Mouse (Mus musculus): Measurements from ENCODE around the gene Cers3.
A peak's percentile ranks its signal among the peaks of the same experiment; 100 is the strongest.

Gene Cers3

GRCm38 (mm10) chr7:66786476-66786875 lies 43.2 kb downstream of the Cers3 start:
- no peak for DNase-seq

GRCm38 (mm10) chr7:66787816-66788215 lies 44.5 kb downstream of the Cers3 start:
- no peak for DNase-seq

- peak; percentile 38 to 59 for DNase-seq
Observed at GRCm38 (mm10) chr7:66789860-66790748, 46.8 kb downstream of the Cers3 start.

GRCm38 (mm10) chr7:66791022-66791421 lies 47.7 kb downstream of the Cers3 start:
- DNase-seq, result no peak

- DNase-seq, result no peak
Observed at GRCm38 (mm10) chr7:66796909-66797308, 53.6 kb downstream of the Cers3 start.

GRCm38 (mm10) chr7:66797345-66797744 lies 54.0 kb downstream of the Cers3 start:
- DNase-seq, result no peak

GRCm38 (mm10) chr7:66798826-66799225 lies 55.5 kb downstream of the Cers3 start:
- DNase-seq, result peak; percentile 9 to 70

- DNase-seq, result no peak
Observed at GRCm38 (mm10) chr7:66800784-66801183, 57.5 kb downstream of the Cers3 start.

- no peak for DNase-seq
Observed at GRCm38 (mm10) chr7:66801785-66802184, 58.5 kb downstream of the Cers3 start.

- DNase-seq, result no peak
Observed at GRCm38 (mm10) chr7:66803798-66804197, 60.5 kb downstream of the Cers3 start.

- no peak for DNase-seq
Observed at GRCm38 (mm10) chr7:66806801-66807200, 63.5 kb downstream of the Cers3 start.

GRCm38 (mm10) chr7:66810436-66810835 lies 67.1 kb downstream of the Cers3 start:
- no peak for DNase-seq

GRCm38 (mm10) chr7:66811294-66811693 lies 68.0 kb downstream of the Cers3 start:
- no peak for DNase-seq

- DNase-seq, result no peak
Observed at GRCm38 (mm10) chr7:66812289-66812688, 69.0 kb downstream of the Cers3 start.

- DNase-seq, result no peak
Observed at GRCm38 (mm10) chr7:66812737-66813136, 69.4 kb downstream of the Cers3 start.

- DNase-seq, result no peak
Observed at GRCm38 (mm10) chr7:66813172-66813571, 69.9 kb downstream of the Cers3 start.

- DNase-seq, result no peak
Observed at GRCm38 (mm10) chr7:66815526-66815925, 72.2 kb downstream of the Cers3 start.

GRCm38 (mm10) chr7:66820034-66820433 lies 76.7 kb downstream of the Cers3 start:
- DNase-seq, result peak; percentile 51 to 74

GRCm38 (mm10) chr7:66830803-66831202 lies 87.5 kb downstream of the Cers3 start:
- no peak for DNase-seq

GRCm38 (mm10) chr7:66831295-66831694 lies 88.0 kb downstream of the Cers3 start:
- peak; percentile 73 to 77 for DNase-seq

GRCm38 (mm10) chr7:66839463-66840007 lies 96.2 kb downstream of the Cers3 start, which contains the start of gene Adamts17:
Gene Adamts17, plus strand, starts transcription at chr7:66839735.
- peak; percentile 94 to 96 for DNase-seq

- DNase-seq, result peak; percentile 63 to 66
Observed at GRCm38 (mm10) chr7:66840008-66840719, 96.9 kb downstream of the Cers3 start.

- no peak for DNase-seq
Observed at GRCm38 (mm10) chr7:66841165-66841564, 97.9 kb downstream of the Cers3 start.

- DNase-seq, result peak; percentile 89 to 91
Observed at GRCm38 (mm10) chr7:66842021-66842420, 98.7 kb downstream of the Cers3 start.
